Mouse (Mus musculus) MEL (cell line): ENCODE results near the gene Stat5a. TPM values are rescaled to one million over a fixed set of nuclear protein-coding genes. Genes with fewer than 3 reads are reported as not detected.

Experiments
- DNase-seq: peaks from one replicate; pipeline ENCODE4 v3.0.0; 2011; ENCODE audit warnings: low read depth, low spot score
- H3K27ac ChIP-seq: 2 replicates; pipeline ENCODE4 v1.5.1; 2012; ENCODE audit warnings: low read depth, mild to moderate bottlenecking, control low read depth, low read length, moderate library complexity; ENCODE audit not compliant: control insufficient read depth
- H3K27me3 ChIP-seq, 2 experiments: fragments of 150-350 bp in 1 of 2; sonication (generic) in 1 of 2; 2 replicates each; pipeline ENCODE4 v1.6.1; 2012; ENCODE audit warnings: low read length in 2 of 2, mild to moderate bottlenecking in 2 of 2, improper control_type of control experiment in 1 of 2, moderate library complexity in 1 of 2; ENCODE audit not compliant: insufficient read depth in 2 of 2, control insufficient read depth in 1 of 2
- H3K36me3 ChIP-seq, 2 experiments: 2 replicates each; pipeline ENCODE4 v1.6.1; 2012 to 2014; ENCODE audit warnings: low read length in 2 of 2, improper control_type of control experiment in 1 of 2, inconsistent platforms in 1 of 2, mild to moderate bottlenecking in 1 of 2; ENCODE audit not compliant: insufficient read depth in 2 of 2, control insufficient read depth in 1 of 2
- H3K4me1 ChIP-seq, 2 experiments: fragments of 150-350 bp in 1 of 2; sonication (generic) in 1 of 2; 2 replicates each; pipeline ENCODE4 v1.6.1; 2012; ENCODE audit warnings: low read length in 2 of 2, improper control_type of control experiment in 1 of 2, mild to moderate bottlenecking in 1 of 2; ENCODE audit not compliant: insufficient read depth in 2 of 2, control insufficient read depth in 1 of 2
- H3K4me3 ChIP-seq, 2 experiments: fragments of 150-350 bp in 1 of 2; sonication (generic) in 1 of 2; 2 replicates each; pipeline ENCODE4 v1.5.1; 2012; ENCODE audit warnings: low read depth in 2 of 2, low read length in 2 of 2, mild to moderate bottlenecking in 2 of 2, moderate library complexity in 2 of 2, control low read depth in 1 of 2, improper control_type of control experiment in 1 of 2; ENCODE audit not compliant: control insufficient read depth in 1 of 2, insufficient read depth in 1 of 2
- H3K79me2 ChIP-seq: 2 replicates; pipeline ENCODE4 v1.6.1; 2012; ENCODE audit warnings: mild to moderate bottlenecking, low read length, moderate library complexity; ENCODE audit not compliant: control insufficient read depth, poor library complexity, insufficient read depth
- H3K9ac ChIP-seq: 2 replicates; pipeline ENCODE4 v1.6.1; 2012; ENCODE audit warnings: low read depth, mild to moderate bottlenecking, control low read depth, low read length, moderate library complexity; ENCODE audit not compliant: control insufficient read depth, poor library complexity, severe bottlenecking
- H3K9me3 ChIP-seq: fragments of 150-350 bp; sonication (generic); replicated peaks from 2 replicates; pipeline ENCODE4 v1.6.1; 2012; ENCODE audit warnings: mild to moderate bottlenecking, low read length, improper control_type of control experiment, moderate library complexity; ENCODE audit not compliant: insufficient read depth
- BHLHE40 ChIP-seq: IDR thresholded peaks from 2 replicates; pipeline ENCODE4 v1.6.1; 2012; ENCODE audit warnings: low read depth, mild to moderate bottlenecking, inconsistent platforms, low read length, improper control_type of control experiment, borderline replicate concordance
- CHD2 ChIP-seq: IDR thresholded peaks from 2 replicates; pipeline ENCODE4 v1.6.1; 2011; ENCODE audit warnings: low read length, improper control_type of control experiment
- E2F4 ChIP-seq: IDR thresholded peaks from 2 replicates; pipeline ENCODE4 v1.6.1; 2011; ENCODE audit warnings: low read depth, low read length, improper control_type of control experiment, borderline replicate concordance
- ELF1 ChIP-seq: IDR thresholded peaks from 2 replicates; pipeline ENCODE4 v1.6.1; 2014; ENCODE audit warnings: low read depth, mild to moderate bottlenecking, inconsistent platforms, low read length, improper control_type of control experiment, moderate library complexity
- EP300 ChIP-seq, 2 experiments: IDR thresholded peaks; 2 replicates each; pipeline ENCODE4 v1.6.1; 2011; ENCODE audit warnings: improper control_type of control experiment in 2 of 2, low read length in 2 of 2, low read depth in 1 of 2, mild to moderate bottlenecking in 1 of 2
- JUND ChIP-seq: IDR thresholded peaks from 2 replicates; pipeline ENCODE4 v1.6.1; 2011; ENCODE audit warnings: low read depth, mild to moderate bottlenecking, improper control_type of control experiment, low read length
- KAT2A ChIP-seq: conservative IDR thresholded peaks from 2 replicates; pipeline ENCODE4 v1.6.1; 2012; ENCODE audit warnings: low read depth, low read length, improper control_type of control experiment, inconsistent platforms
- MAX ChIP-seq: IDR thresholded peaks from 2 replicates; pipeline ENCODE4 v1.6.1; 2011; ENCODE audit warnings: low read length, improper control_type of control experiment
- MXI1 ChIP-seq: IDR thresholded peaks from 2 replicates; pipeline ENCODE4 v1.6.1; 2011; ENCODE audit warnings: mild to moderate bottlenecking, low read depth, low read length, improper control_type of control experiment
- MYB ChIP-seq: IDR thresholded peaks from 2 replicates; pipeline ENCODE4 v1.6.1; 2011; ENCODE audit warnings: mild to moderate bottlenecking, low read depth, low read length, improper control_type of control experiment
- MYC ChIP-seq: IDR thresholded peaks from 2 replicates; pipeline ENCODE4 v1.6.1; 2011; ENCODE audit warnings: low read depth, mild to moderate bottlenecking, low read length, improper control_type of control experiment, moderate library complexity
- NELFE ChIP-seq: IDR thresholded peaks from 2 replicates; pipeline ENCODE4 v1.6.1; 2011; ENCODE audit warnings: low read depth, low read length, improper control_type of control experiment
- NRF1 ChIP-seq: IDR thresholded peaks from 2 replicates; pipeline ENCODE4 v1.6.1; 2014; ENCODE audit warnings: low read depth, mild to moderate bottlenecking, inconsistent platforms, low read length, improper control_type of control experiment, moderate library complexity; ENCODE audit not compliant: poor library complexity, insufficient read depth, severe bottlenecking
- POLR2AphosphoS2 ChIP-seq: IDR thresholded peaks from 2 replicates; pipeline ENCODE4 v1.6.1; 2011; ENCODE audit warnings: low read length, improper control_type of control experiment
- POLR2AphosphoS5 ChIP-seq: IDR thresholded peaks from 2 replicates; pipeline ENCODE4 v1.6.1; 2012; ENCODE audit warnings: low read depth, borderline replicate concordance, mild to moderate bottlenecking, inconsistent platforms, low read length, moderate library complexity, mixed read lengths
- SMC3 ChIP-seq: IDR thresholded peaks from 2 replicates; pipeline ENCODE4 v1.6.1; 2011; ENCODE audit warnings: low read depth, low read length, improper control_type of control experiment
- UBTF ChIP-seq: IDR thresholded peaks from 2 replicates; pipeline ENCODE4 v1.6.1; 2012; ENCODE audit warnings: low read depth, mild to moderate bottlenecking, inconsistent platforms, low read length, improper control_type of control experiment, moderate library complexity, borderline replicate concordance; ENCODE audit not compliant: insufficient read depth
- ZKSCAN1 ChIP-seq: IDR thresholded peaks from 2 replicates; pipeline ENCODE4 v1.6.1; 2012; ENCODE audit warnings: low read depth, mild to moderate bottlenecking, inconsistent platforms, low read length, improper control_type of control experiment, moderate library complexity
- ZMIZ1 ChIP-seq: IDR thresholded peaks from 2 replicates; pipeline ENCODE4 v1.6.1; 2012; ENCODE audit warnings: low read depth, mild to moderate bottlenecking, inconsistent platforms, low read length, improper control_type of control experiment, moderate library complexity
- polyA plus RNA-seq, 2 experiments: library from polyadenylated mRNA; stranded (reverse) in 1 of 2; unstranded in 1 of 2; fragments of >175 nt in 1 of 2; fragments of >200 nt in 1 of 2; gene quantifications; 2 replicates each; pipeline versions ENCODE4 v1.2.1 to v1.2.4; 2012; ENCODE audit warnings: low replicate concordance in 2 of 2, low read depth in 1 of 2; ENCODE audit not compliant: insufficient read length in 2 of 2, insufficient read depth in 1 of 2, missing spikeins in 1 of 2
- total RNA-seq: library from RNA; depleted of rRNA; stranded (reverse); fragments of 300-350 nt; gene quantifications from 2 replicates; pipeline ENCODE4 v1.2.3, GENCODE M21; 2012

The Stat5a gene
- total and polyA plus RNA-seq, 3 experiments = 54.2 to 86.8 TPM; not detected in 1

DNA sequence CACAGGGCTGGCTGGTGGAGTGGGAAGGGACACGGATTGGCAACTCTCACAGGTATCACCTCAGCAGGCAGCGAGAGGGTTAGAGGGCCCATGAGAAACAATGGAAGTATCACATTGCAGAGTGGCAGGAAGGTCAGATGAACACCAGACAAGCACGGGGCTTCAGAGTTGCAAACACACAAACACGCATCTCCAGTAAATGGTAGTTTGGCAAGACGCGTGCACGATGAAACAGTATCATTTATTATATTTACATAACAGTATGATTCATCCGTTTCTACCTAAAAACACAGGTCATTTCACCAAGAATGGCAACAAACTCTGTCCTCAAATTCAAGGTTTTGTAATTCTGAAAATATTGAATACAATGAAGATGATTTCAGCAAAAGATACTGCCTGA lies 19.6 kb upstream of the Stat5a start:
- DNase-seq = no peak
- TF ChIP-seq MXI1 (no peak), POLR2AphosphoS2 (no peak), JUND (no peak), POLR2AphosphoS5 (no peak), NELFE (no peak), MYC (no peak)
- no peaks in the 10 kb centered on the region for H3K9me3 ChIP-seq
- H3K4me3 ChIP-seq = no peak overlapping the region
- H3K36me3 ChIP-seq = peaks cover 2 to 4% of the 10 kb centered on the region in 2 experiments; a peak in 1 of 4 replicates
- peaks cover 32% of the 10 kb centered on the region for H3K79me2 ChIP-seq
- no peak overlapping the region for H3K9ac ChIP-seq
- H3K27me3 ChIP-seq = no peaks in the 10 kb centered on the region
- H3K4me1 ChIP-seq = peaks cover 0 to 4% of the 10 kb centered on the region in 2 experiments; a peak in 1 of 4 replicates
- H3K27ac ChIP-seq = no peak overlapping the region

DNA sequence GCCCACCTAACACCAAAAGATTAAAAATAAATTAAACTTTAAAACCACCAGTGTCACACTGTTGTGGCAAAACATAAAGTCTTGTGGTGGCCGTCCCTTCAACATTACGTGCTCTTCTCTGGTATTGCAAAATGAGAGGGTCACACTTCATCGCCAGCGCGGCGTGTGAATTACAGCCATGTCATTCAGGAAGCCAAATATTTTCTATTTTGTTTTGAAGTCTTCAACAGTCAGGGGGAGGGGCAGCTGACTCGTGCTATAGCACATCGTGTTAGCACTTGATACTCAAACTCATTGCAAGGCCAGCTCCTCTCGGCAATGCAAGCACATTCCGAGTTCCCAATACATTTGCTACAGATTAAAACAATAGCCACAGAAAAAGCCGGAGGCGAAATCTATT lies 18.3 kb upstream of the Stat5a start:
- TF ChIP-seq MYB (no peak), UBTF (no peak), ELF1 (no peak), CHD2 (no peak), MYC (no peak), BHLHE40 (no peak), POLR2AphosphoS2 (no peak), NRF1 (no peak), SMC3 (no peak), ZKSCAN1 (no peak), E2F4 (no peak), KAT2A (no peak), ZMIZ1 (no peak), MXI1 (no peak), EP300 (IDR thresholded peaks at IDR 0.05; ENCODE audit: low read depth in 1 of 2, low read length in 2 of 2) (no peak), POLR2AphosphoS5 (no peak), MAX (no peak)
- peaks cover 0 to 4% of the 10 kb centered on the region in 2 experiments; a peak in 1 of 4 replicates for H3K4me1 ChIP-seq

More for the DNA sequence above, 18.3 kb upstream of the Stat5a start:
- no peak for DNase-seq
- peaks cover 40% of the 10 kb centered on the region for H3K79me2 ChIP-seq
- no peak overlapping the region for H3K4me3 ChIP-seq
- no peaks in the 10 kb centered on the region for H3K27me3 ChIP-seq
- H3K9me3 ChIP-seq = no peaks in the 10 kb centered on the region
- H3K36me3 ChIP-seq = peaks cover 2 to 4% of the 10 kb centered on the region in 2 experiments; a peak in 1 of 4 replicates
- no peak overlapping the region for H3K9ac ChIP-seq
- no peak overlapping the region for H3K27ac ChIP-seq
